Mouse (Mus musculus): ENCODE measurements around the gene Cnih2. TPM values are rescaled to one million over a fixed set of nuclear protein-coding genes. Genes with fewer than 3 reads are reported as not detected.

Gene Cnih2
- polyA plus RNA-seq, 1 experiment from 2014 or later = 33.2 TPM

GRCm38 (mm10) chr19:5108271-5108575, 9.9 kb upstream of the Cnih2 start:
- no peak for DNase-seq (ENCODE audit: extremely low spot score, low spot score)

GRCm38 (mm10) chr19:5107556-5108270, 9.4 kb upstream of the Cnih2 start:
- WGBS = 75% methylated on average over 18 of the region's 18 CpGs
- no peaks in the 10 kb centered on the region for H3K27me3 ChIP-seq (ENCODE audit: poor library complexity, severe bottlenecking)
- H3K9me3 ChIP-seq = no peaks in the 10 kb centered on the region
- no peak overlapping the region for H3K27ac ChIP-seq
- H3K4me3 ChIP-seq = peak overlapping the region; percentile 84
- peaks cover 79% of the 10 kb centered on the region for H3K36me3 ChIP-seq (replicated peaks)
- no peak for DNase-seq (ENCODE audit: extremely low spot score, low spot score)
- H3K4me1 ChIP-seq = peaks cover 33% of the 10 kb centered on the region

More at GRCm38 (mm10) chr19:5108271-5108575, 9.9 kb upstream of the Cnih2 start:
- 28% methylated on average over 5 of the region's 5 CpGs for WGBS
- no peaks in the 10 kb centered on the region for H3K27me3 ChIP-seq (ENCODE audit: poor library complexity, severe bottlenecking)
- H3K36me3 ChIP-seq (replicated peaks) = peaks cover 79% of the 10 kb centered on the region
- peaks cover 33% of the 10 kb centered on the region for H3K4me1 ChIP-seq
- H3K27ac ChIP-seq = 0 out of 2 replicates have a peak overlapping the region, but pooled peaks have one; percentile 30
- no peaks in the 10 kb centered on the region for H3K9me3 ChIP-seq
- H3K4me3 ChIP-seq = peak overlapping the region; percentile 10; the same call in 1 of the 2 replicates

GRCm38 (mm10) chr19:5106731-5107191, 8.4 kb upstream of the Cnih2 start, which contains the start of gene Rab1b:
Gene Rab1b (minus strand): TSS chr19:5107072.
- Histone ChIP-seq H3K27me3 (ENCODE audit: poor library complexity, severe bottlenecking) (no peaks in the 10 kb centered on the region), H3K4me3 (peak within 1 kb of the TSS; percentile 84), H3K27ac (peak within 1 kb of the TSS; percentile 96), H3K4me1 (peaks cover 33% of the 10 kb centered on the region), H3K9me3 (no peaks in the 10 kb centered on the region), H3K36me3 (replicated peaks) (peaks cover 79% of the 10 kb centered on the region)
- DNase-seq (ENCODE audit: extremely low spot score, low spot score) = peak; percentile 97
- under 1% methylated on average over 46 of the region's 46 CpGs for WGBS

- Histone ChIP-seq H3K9me3 (no peaks in the 10 kb centered on the region), H3K4me1 (peaks cover 33% of the 10 kb centered on the region), H3K4me3 (peak overlapping the region; percentile 84), H3K27ac (peak overlapping the region; percentile 96), H3K27me3 (ENCODE audit: poor library complexity, severe bottlenecking) (no peaks in the 10 kb centered on the region), H3K36me3 (replicated peaks) (peaks cover 79% of the 10 kb centered on the region)
- DNase-seq (ENCODE audit: extremely low spot score, low spot score) = no peak
- 32% methylated on average over 9 of the region's 9 CpGs for WGBS
These were observed 7.8 kb upstream of the Cnih2 start for GRCm38 (mm10) chr19:5106074-5106473.

GRCm38 (mm10) chr19:5097521-5098362, 579 bp downstream of the Cnih2 start:
- peaks cover 49% of the 10 kb centered on the region for H3K36me3 ChIP-seq (replicated peaks)
- WGBS = 7% methylated on average over 21 of the region's 31 CpGs
- no peak for DNase-seq (ENCODE audit: extremely low spot score, low spot score)
- H3K4me1 ChIP-seq = peaks cover 71% of the 10 kb centered on the region
- H3K4me3 ChIP-seq = peak overlapping the region; percentile 70
- no peaks in the 10 kb centered on the region for H3K9me3 ChIP-seq
- H3K27ac ChIP-seq = peak overlapping the region; percentile 92
- H3K27me3 ChIP-seq (ENCODE audit: poor library complexity, severe bottlenecking) = peaks cover 26% of the 10 kb centered on the region; the same call in 1 of the 2 replicates

GRCm38 (mm10) chr19:5095887-5096474, 2.3 kb downstream of the Cnih2 start:
- 18% methylated on average over 9 of the region's 9 CpGs for WGBS
- Histone ChIP-seq H3K27me3 (ENCODE audit: poor library complexity, severe bottlenecking) (peaks cover 26% of the 10 kb centered on the region; the same call in 1 of the 2 replicates), H3K27ac (no peak overlapping the region), H3K9me3 (no peaks in the 10 kb centered on the region), H3K4me1 (peaks cover 71% of the 10 kb centered on the region), H3K4me3 (peak overlapping the region; percentile 70), H3K36me3 (replicated peaks) (peaks cover 49% of the 10 kb centered on the region)
- DNase-seq (ENCODE audit: extremely low spot score, low spot score) = no peak

GRCm38 (mm10) chr19:5094746-5095417, 3.4 kb downstream of the Cnih2 start:
- H3K9me3 ChIP-seq = no peaks in the 10 kb centered on the region
- peak overlapping the region; percentile 70 for H3K4me3 ChIP-seq
- WGBS = 53% methylated on average over 11 of the region's 11 CpGs
- peaks cover 26% of the 10 kb centered on the region; the same call in 1 of the 2 replicates for H3K27me3 ChIP-seq (ENCODE audit: poor library complexity, severe bottlenecking)
- DNase-seq (ENCODE audit: extremely low spot score, low spot score) = no peak
- peak overlapping the region; percentile 9; the same call in 1 of the 2 replicates for H3K27ac ChIP-seq
- peaks cover 47% of the 10 kb centered on the region for H3K36me3 ChIP-seq (replicated peaks)
- H3K4me1 ChIP-seq = peaks cover 66% of the 10 kb centered on the region

GRCm38 (mm10) chr19:5094243-5094632, 4.1 kb downstream of the Cnih2 start:
- H3K4me1 ChIP-seq = peaks cover 65% of the 10 kb centered on the region
- H3K4me3 ChIP-seq = peak overlapping the region; percentile 70
- H3K27me3 ChIP-seq (ENCODE audit: poor library complexity, severe bottlenecking) = peaks cover 26% of the 10 kb centered on the region; the same call in 1 of the 2 replicates
- peak overlapping the region; percentile 9; the same call in 1 of the 2 replicates for H3K27ac ChIP-seq
- H3K36me3 ChIP-seq (replicated peaks) = peaks cover 45% of the 10 kb centered on the region
- WGBS = under 1% methylated on average over 21 of the region's 21 CpGs
- no peaks in the 10 kb centered on the region for H3K9me3 ChIP-seq
- DNase-seq (ENCODE audit: extremely low spot score, low spot score) = peak; percentile 97

GRCm38 (mm10) chr19:5093481-5094242, 4.7 kb downstream of the Cnih2 start:
- DNase-seq (ENCODE audit: extremely low spot score, low spot score) = no peak
- Histone ChIP-seq H3K4me1 (peaks cover 65% of the 10 kb centered on the region), H3K27ac (0 out of 2 replicates have a peak overlapping the region, but pooled peaks have one; percentile 9), H3K36me3 (replicated peaks) (peaks cover 42% of the 10 kb centered on the region), H3K27me3 (ENCODE audit: poor library complexity, severe bottlenecking) (peaks cover 26% of the 10 kb centered on the region; the same call in 1 of the 2 replicates), H3K9me3 (no peaks in the 10 kb centered on the region), H3K4me3 (peak overlapping the region; percentile 70; the same call in 1 of the 2 replicates)
- WGBS = 74% methylated on average over 12 of the region's 12 CpGs

- DNase-seq (ENCODE audit: extremely low spot score, low spot score) = no peak
- Histone ChIP-seq H3K27me3 (ENCODE audit: poor library complexity, severe bottlenecking) (peaks cover 26% of the 10 kb centered on the region; the same call in 1 of the 2 replicates), H3K4me3 (no peak overlapping the region), H3K4me1 (peaks cover 60% of the 10 kb centered on the region), H3K36me3 (replicated peaks) (peaks cover 42% of the 10 kb centered on the region), H3K27ac (no peak overlapping the region), H3K9me3 (no peaks in the 10 kb centered on the region)
- 90% methylated on average over 10 of the region's 10 CpGs for WGBS
These were observed 6.2 kb downstream of the Cnih2 start for GRCm38 (mm10) chr19:5092083-5092482.

- H3K36me3 ChIP-seq (replicated peaks) = peaks cover 42% of the 10 kb centered on the region
- DNase-seq (ENCODE audit: extremely low spot score, low spot score) = no peak
- H3K27me3 ChIP-seq (ENCODE audit: poor library complexity, severe bottlenecking) = peaks cover 28% of the 10 kb centered on the region
- H3K4me3 ChIP-seq = peak overlapping the region; percentile 90
- 91% methylated on average over 4 of the region's 4 CpGs for WGBS
- H3K9me3 ChIP-seq = no peaks in the 10 kb centered on the region
- H3K4me1 ChIP-seq = peaks cover 46% of the 10 kb centered on the region
- no peak overlapping the region for H3K27ac ChIP-seq
These were observed 9.0 kb downstream of the Cnih2 start for GRCm38 (mm10) chr19:5089324-5089723.
